Comparison of ENCODE assay signal across 8 mouse cellular contexts in the genomic region with DNA sequence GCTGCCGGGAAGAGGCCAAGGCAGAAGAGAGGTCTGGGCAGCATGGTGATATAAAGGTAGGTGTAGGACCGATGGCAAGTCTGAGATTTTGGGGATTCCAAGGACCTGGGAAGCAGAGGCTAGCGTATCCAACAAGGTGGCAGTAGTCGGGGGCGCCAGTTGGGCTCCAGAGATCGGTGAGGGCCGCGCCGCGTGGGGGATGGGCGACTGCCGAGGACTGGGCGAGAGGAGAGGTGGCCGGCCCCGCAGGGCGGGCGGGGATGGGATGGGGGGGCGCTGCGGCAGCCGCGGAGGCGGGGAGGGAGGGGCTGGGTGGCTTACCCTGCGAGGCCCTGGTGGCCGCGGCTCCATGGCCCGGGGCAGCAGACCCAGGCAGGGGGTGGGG. TPM values are rescaled to one million over a fixed set of nuclear protein-coding genes. Genes with fewer than 3 reads are reported as not detected.
DNase-seq lines count a peak whose midpoint lies in the region; ATAC-seq lines count a peak whose summit lies in the region.

No protein-coding gene starts in this region.

- H3K4me2 ChIP-seq in midbrain, embryonic 16.5 days (ENCODE audit: low read length), result peak overlapping the region; percentile 89

- no peaks in the 10 kb centered on the region for H3K9me3 ChIP-seq in forebrain, embryonic 10.5 days
- H3K9me3 ChIP-seq in midbrain, embryonic 16.5 days (replicated peaks; ENCODE audit: control insufficient read depth, low read length, poor library complexity, severe bottlenecking), result no peaks in the 10 kb centered on the region

- H3K4me3 ChIP-seq in forebrain, embryonic 10.5 days, result peak overlapping the region; percentile 80
- H3K4me3 ChIP-seq in midbrain, embryonic 16.5 days (ENCODE audit: low read depth, low read length), result peak overlapping the region; percentile 67

- no peaks in the 10 kb centered on the region for H3K27me3 ChIP-seq in forebrain, embryonic 10.5 days (ENCODE audit: poor library complexity, severe bottlenecking)
- no peaks in the 10 kb centered on the region for H3K27me3 ChIP-seq in midbrain, embryonic 16.5 days (ENCODE audit: control insufficient read depth, insufficient read depth, low read depth, low read length)

- WGBS in forebrain, embryonic 10.5 days, result under 1% methylated on average over 22 of the region's 26 CpGs
- WGBS in midbrain, embryonic 16.5 days, result 0% methylated on average over 17 of the region's 26 CpGs

- peak overlapping the region; percentile 88 for H3K9ac ChIP-seq in midbrain, embryonic 16.5 days (ENCODE audit: low read depth, low read length)

- DNase-seq in layer of hippocampus, postnatal 10 days (ENCODE audit: low spot score in 2 of 2), result peak; percentile 63 to 77
- no peak for DNase-seq in layer of hippocampus, adult 18-20 months (ENCODE audit: low spot score in 2 of 2)
- DNase-seq in brain, adult 2 months (ENCODE audit: low read depth, low spot score), result peak; percentile 47
- DNase-seq in forebrain, embryonic 10.5 days (ENCODE audit: extremely low spot score, low spot score), result peak; percentile 75
- peak; percentile 83 for DNase-seq in kidney, postnatal 10 days
- DNase-seq in ovary, adult 18-20 months (ENCODE audit: low spot score), result no peak
- DNase-seq in thymus, postnatal 10 days (ENCODE audit: low spot score in 2 of 2), result no peak

- peaks cover 24% of the 10 kb centered on the region for H3K36me3 ChIP-seq in forebrain, embryonic 10.5 days (replicated peaks)
- H3K36me3 ChIP-seq in midbrain, embryonic 16.5 days (ENCODE audit: control insufficient read depth, insufficient read depth, low read length), result peaks cover 5% of the 10 kb centered on the region; the same call in 1 of the 2 replicates

- H3K4me1 ChIP-seq in forebrain, embryonic 10.5 days, result peaks cover 47% of the 10 kb centered on the region
- peaks cover 18% of the 10 kb centered on the region for H3K4me1 ChIP-seq in midbrain, embryonic 16.5 days (ENCODE audit: control insufficient read depth, insufficient read depth, low read length)

- peak; percentile 63 for ATAC-seq in midbrain, embryonic 16.5 days

- H3K27ac ChIP-seq in forebrain, embryonic 10.5 days, result peak overlapping the region; percentile 95
- peak overlapping the region; percentile 77 for H3K27ac ChIP-seq in midbrain, embryonic 16.5 days (ENCODE audit: low read length)

RNA-seq across cellular contexts. Expression of gene Gpr84, which starts 12.7 kb away (rescaled TPM):
- total RNA-seq in layer of hippocampus, postnatal 10 days (2021), result 1 to 10 TPM in 1 of 2 experiments, under 1 TPM in 1; 0.89 to 1.0 TPM
- total RNA-seq in layer of hippocampus, adult 18-20 months (2021), result under 1 TPM; 0.54 to 0.63 TPM
- 0.14 and 0.36 TPM in 2 replicates for polyA plus RNA-seq in forebrain, embryonic 10.5 days (2016; fragmentation: Nextera tagmentation; extraction: Ambion mirVana)
- polyA plus RNA-seq in midbrain, embryonic 16.5 days (2015; fragmentation: Nextera tagmentation; extraction: Ambion mirVana), result 0.40 and 0.64 TPM in 2 replicates

RNA-seq across cellular contexts. Expression of gene Zfp385a, which starts 16.8 kb away (rescaled TPM):
- 10 to 100 TPM; 36.5 to 45.0 TPM for total RNA-seq in layer of hippocampus, postnatal 10 days (2021)
- total RNA-seq in layer of hippocampus, adult 18-20 months (2021), result 10 to 100 TPM; 43.7 to 49.8 TPM
- polyA plus RNA-seq in forebrain, embryonic 10.5 days (2016; fragmentation: Nextera tagmentation; extraction: Ambion mirVana), result 23.1 and 23.6 TPM in 2 replicates
- 20.1 and 22.7 TPM in 2 replicates for polyA plus RNA-seq in midbrain, embryonic 16.5 days (2015; fragmentation: Nextera tagmentation; extraction: Ambion mirVana)

RNA-seq across cellular contexts. Expression of gene Itga5, which starts 43.5 kb away (rescaled TPM):
- total RNA-seq in layer of hippocampus, postnatal 10 days (2021), result 1 to 10 TPM; 6.7 to 7.5 TPM
- 1 to 10 TPM; 1.1 to 1.2 TPM for total RNA-seq in layer of hippocampus, adult 18-20 months (2021)
- 22.8 and 25.6 TPM in 2 replicates for polyA plus RNA-seq in forebrain, embryonic 10.5 days (2016; fragmentation: Nextera tagmentation; extraction: Ambion mirVana)
- polyA plus RNA-seq in midbrain, embryonic 16.5 days (2015; fragmentation: Nextera tagmentation; extraction: Ambion mirVana), result 5.8 and 7.4 TPM in 2 replicates

RNA-seq across cellular contexts. Expression of gene Copz1, which starts 50.5 kb away (rescaled TPM):
- total RNA-seq in layer of hippocampus, postnatal 10 days (2021), result 100 to 1,000 TPM; 111 to 112 TPM
- 100 to 1,000 TPM in 1 of 2 experiments, 10 to 100 TPM in 1; 97.0 to 100 TPM for total RNA-seq in layer of hippocampus, adult 18-20 months (2021)
- 279 and 280 TPM in 2 replicates for polyA plus RNA-seq in forebrain, embryonic 10.5 days (2016; fragmentation: Nextera tagmentation; extraction: Ambion mirVana)
- polyA plus RNA-seq in midbrain, embryonic 16.5 days (2015; fragmentation: Nextera tagmentation; extraction: Ambion mirVana), result 200 and 205 TPM in 2 replicates

Comparison
In these comparisons a context has a peak if more than half of its experiments do, and no peak if none do; other contexts are left out.
1. DNase-seq: peak in layer of hippocampus, postnatal 10 days (2 of 2), brain, adult 2 months (single experiment), forebrain, embryonic 10.5 days (single experiment) and kidney, postnatal 10 days (single experiment); none in layer of hippocampus, adult 18-20 months (0 of 2), ovary, adult 18-20 months (single experiment) and thymus, postnatal 10 days (0 of 2).